Mouse (Mus musculus) layer of hippocampus, adult 18-20 months (tissue): Measurements from ENCODE around the gene Mapk8ip2. TPM values are rescaled to one million over a fixed set of nuclear protein-coding genes. Genes with fewer than 3 reads are reported as not detected.

ENCODE experiments used
- DNase-seq, 2 experiments: peaks; one replicate each; pipeline ENCODE4 v3.0.0; 2022; ENCODE audit warnings: low spot score in 2 of 2
- total RNA-seq, 2 experiments: library from RNA; stranded (reverse); gene quantifications; 2 replicates each; pipeline ENCODE4 v1.2.3; 2021

Gene Mapk8ip2
- total RNA-seq, 2 experiments from 2014 or later, result 266 to 269 TPM

- no peak for DNase-seq
Observed at GRCm38 (mm10) chr15:89452906-89453864, 528 bp upstream of the Mapk8ip2 start.

DNA sequence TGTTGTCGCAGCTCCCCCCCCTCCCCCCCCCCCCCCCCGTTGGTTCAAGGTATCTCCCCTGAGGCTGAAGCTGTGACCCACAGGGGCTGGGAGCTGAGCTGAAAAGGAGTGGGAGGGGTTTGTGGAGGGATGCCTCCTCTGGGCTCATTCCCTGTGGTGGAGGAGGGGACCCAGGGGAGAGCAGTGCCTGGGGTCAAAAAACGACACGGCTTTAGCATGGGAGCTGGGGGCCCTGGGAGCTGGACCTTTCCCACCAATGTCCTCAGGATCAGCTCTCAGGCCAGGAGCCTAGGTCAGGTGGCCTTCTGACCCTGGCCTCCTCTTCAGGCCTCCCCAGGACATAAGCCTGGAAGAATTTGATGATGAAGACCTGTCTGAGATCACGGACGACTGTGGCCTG is 1.1 kb downstream of the Mapk8ip2 start:
- no peak for DNase-seq

- DNase-seq, result no peak
Observed at GRCm38 (mm10) chr15:89455642-89456041, 1.9 kb downstream of the Mapk8ip2 start.

DNA sequence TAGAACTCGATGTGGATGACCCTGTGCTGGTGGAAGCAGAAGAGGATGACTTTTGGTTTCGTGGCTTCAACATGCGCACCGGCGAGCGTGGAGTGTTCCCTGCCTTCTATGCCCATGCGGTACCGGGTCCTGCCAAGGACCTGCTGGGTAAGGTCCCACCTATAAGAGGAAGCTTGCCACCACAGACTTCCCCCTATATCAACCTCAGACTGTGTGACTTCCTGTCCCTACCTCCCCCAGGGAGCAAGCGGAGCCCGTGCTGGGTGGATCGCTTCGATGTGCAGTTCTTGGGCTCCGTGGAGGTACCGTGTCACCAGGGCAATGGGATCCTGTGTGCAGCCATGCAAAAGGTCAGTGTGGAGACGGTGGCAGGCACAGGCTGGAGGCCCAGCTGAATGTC is 5.2 kb downstream of the Mapk8ip2 start:
- DNase-seq, result no peak

- no peak for DNase-seq
Observed at GRCm38 (mm10) chr15:89459821-89460220, 6.1 kb downstream of the Mapk8ip2 start.

DNA sequence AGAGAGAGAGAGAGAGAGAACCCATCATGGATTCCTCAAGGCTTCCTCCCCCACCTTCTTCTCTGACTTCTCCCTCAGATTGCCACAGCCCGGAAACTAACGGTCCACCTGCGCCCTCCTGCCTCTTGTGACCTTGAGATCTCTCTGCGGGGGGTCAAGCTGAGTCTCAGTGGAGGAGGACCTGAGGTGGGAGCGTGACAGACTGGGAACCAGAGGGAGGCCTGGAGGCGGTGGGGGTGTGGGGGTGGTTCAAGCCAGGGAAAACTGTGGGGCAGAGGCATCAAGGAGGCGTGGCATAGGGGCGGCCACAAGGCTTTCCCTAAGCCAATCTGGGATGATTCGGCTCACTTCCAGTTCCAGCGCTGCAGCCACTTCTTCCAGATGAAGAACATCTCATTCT is 6.6 kb downstream of the Mapk8ip2 start:
- no peak for DNase-seq

DNA sequence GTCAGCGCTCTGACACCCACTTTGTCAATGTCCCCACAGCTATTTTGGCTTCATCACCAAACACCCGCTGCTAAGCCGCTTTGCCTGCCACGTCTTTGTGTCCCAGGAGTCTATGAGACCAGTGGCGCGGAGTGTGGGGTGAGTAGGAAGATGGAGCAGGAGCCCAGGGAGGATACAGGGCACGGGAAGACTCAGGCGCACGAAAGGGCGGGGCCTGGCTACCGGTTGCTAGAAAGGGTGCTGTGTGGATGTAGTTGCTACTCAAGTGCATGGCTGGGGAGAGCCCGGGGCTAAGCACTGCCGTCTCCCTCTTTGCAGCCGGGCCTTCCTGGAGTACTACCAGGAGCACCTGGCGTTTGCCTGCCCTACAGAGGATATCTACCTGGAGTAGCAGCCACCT is 7.6 kb downstream of the Mapk8ip2 start:
- no peak for DNase-seq

DNA sequence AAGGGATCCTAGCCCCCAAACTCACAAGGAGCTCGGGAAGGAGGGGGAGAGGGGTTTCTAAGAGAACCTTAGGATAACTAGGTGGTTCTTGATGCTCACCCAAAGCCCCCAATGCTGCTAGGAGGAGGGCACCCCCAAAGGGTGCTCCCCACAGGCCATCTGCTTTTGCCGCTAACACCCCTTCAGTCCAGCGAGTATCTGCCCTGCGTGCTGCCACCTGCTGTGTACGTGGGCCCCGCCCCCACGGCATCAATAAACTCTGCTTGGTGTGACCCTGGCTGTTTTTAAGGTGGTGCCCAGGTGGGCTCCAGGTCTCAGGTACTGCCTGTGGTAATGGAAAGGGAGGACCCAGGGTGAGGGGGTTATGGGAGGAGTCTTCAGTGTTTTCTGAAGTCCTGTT is 8.5 kb downstream of the Mapk8ip2 start:
- no peak for DNase-seq

DNA sequence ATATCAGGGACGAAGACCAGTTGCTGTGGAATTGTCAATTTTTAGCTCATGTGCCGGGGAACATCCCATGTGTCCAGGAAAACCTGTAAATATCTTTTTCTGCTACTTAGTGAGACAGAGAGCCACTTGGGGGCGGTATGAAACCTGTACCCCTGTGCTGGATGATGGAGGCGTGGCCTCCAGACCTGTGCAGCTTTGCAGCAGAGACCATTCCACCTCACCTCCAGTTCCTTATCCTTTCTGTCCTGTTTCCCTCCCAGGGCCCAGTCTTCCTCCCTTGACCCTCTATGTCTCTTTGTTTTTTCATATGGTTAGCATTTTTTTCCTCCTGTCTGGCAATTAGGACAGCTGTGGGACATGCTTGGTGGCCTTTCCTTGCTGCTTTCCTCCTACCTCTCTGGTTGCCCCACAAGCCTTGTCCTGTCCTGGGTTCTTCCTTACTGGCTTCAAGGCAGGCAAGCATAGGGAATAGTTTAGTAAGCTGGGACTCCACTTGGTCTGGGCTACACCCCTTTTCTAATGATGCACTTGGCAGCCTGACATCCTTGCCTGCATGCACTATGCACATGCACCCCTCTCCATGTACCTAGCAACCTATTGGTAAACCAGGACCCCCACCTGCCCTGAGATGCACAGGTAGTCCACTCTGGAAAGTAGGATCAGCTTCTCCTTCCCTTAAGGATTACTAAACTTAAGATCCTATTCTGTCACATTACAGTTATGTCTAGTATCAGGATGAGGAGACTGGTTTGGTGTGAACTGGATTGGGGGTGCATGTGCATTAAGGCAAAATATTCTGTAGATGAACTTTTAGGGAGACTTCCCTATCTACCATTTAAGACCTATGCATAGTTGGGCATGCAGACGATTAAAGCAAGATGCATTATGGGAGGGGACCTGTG is 9.9 kb downstream of the Mapk8ip2 start:
- DNase-seq, result no peak

DNA sequence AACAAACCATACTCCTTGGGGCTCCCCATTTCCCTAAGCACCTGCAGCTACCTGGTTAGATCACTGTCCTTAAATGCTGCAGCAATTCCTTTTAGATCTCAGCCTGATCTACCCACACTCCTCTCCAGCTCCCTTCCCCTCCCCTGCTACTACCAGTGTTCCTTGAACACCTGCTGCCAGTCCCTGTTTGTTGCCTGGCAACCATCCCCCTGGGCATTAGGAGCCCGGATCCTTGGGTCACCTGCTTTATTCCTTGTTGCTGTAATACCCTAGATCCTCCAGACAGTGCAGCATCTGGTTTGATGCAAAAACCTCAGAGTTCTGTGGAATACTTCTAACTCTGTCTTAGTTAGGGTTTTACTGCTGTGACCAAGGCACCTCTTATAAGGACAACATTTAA is 11.3 kb downstream of the Mapk8ip2 start:
- no peak for DNase-seq

DNA sequence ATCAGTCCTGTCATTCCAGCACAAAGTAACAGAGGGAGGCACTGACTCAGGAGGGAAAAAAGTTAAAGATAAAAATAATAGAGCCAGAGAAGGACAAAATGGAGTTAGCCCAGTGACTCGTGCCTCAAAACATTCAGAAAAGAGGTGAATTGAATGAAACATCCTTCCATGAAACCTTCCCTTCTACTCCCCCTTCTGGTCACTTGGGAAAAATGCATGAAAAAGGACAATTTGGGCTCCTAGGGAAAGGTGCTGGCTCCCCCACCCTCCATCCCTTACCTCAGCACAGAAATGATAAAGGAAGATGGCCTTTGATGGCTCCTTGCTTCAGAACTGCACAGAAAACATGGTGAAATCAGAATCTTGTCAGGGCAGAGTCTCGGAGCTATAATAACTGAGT is 14.9 kb downstream of the Mapk8ip2 start:
- DNase-seq, result peak in 1 of 2 experiments; percentile 47

GRCm38 (mm10) chr15:89471476-89471875 is 17.8 kb downstream of the Mapk8ip2 start:
- no peak for DNase-seq

DNA sequence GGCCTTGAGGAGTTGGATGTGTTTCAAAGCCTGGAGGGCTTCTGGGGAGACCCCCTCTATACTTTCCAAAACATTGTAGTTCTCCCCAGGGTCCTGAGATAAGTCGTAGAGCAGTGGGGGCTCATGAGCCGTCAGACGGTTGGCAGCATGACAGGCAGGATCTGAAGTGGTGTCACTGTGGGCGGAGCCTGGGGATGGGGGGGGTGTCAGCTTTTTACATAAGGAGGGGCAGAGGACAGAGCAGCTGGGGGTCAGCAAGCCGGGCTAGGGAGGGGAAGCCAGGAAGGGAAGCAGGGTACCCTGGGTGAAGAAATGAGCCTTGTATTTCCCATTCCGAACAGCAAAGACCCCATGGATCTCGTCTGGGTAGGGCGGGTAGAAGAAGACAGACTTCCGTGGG is 19.7 kb downstream of the Mapk8ip2 start:
- DNase-seq, result no peak

GRCm38 (mm10) chr15:89473921-89474320 is 20.2 kb downstream of the Mapk8ip2 start:
- no peak for DNase-seq

DNA sequence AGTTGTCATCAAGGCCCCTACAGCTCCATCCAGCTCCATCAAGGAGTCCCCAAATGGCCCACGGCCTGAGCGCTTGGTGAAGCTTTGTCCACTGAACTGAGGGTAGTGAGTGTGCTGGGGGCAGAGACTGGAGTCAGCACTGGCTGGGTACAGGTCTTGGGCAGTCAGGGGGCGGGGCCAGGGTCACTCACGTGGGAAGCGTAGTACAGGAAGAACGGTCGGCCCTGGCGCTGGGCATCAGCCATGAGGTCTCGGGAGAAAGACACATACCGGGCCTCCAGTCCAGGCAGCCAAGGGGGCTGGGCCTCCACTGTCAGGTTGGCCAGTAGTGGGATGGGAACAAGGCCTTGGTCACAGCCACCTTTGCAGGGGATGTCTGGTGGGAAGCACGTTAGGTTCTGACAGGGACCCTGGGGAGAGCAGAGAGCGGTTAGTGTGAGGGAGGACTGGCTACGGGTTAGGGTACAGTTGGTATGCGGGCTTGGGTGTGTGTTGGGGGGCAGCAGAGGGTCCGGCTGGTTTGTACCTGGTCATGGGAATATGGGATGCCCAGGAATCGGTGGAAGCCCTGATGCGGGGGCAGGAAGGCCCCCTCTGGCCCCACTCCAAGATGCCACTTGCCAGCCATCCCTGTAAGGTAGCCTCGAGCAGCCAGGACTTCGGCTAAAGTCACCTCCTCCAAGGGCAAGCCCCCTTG is 21.0 kb downstream of the Mapk8ip2 start:
- no peak for DNase-seq

DNA sequence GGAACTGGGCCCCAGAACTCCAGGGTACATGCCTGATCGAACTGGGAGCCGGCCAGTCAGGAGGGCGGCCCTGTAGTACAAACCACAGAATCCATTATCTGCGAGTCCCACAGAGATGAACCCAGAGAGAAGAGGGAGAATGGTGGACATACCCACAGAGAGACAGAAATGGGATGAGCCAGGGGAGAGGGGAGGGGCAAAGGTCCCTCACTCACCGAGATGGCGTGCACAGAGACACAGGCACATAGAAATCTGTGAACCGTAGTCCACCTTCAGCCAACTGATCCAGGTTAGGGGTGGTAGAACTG is 21.5 kb downstream of the Mapk8ip2 start:
- no peak for DNase-seq

DNA sequence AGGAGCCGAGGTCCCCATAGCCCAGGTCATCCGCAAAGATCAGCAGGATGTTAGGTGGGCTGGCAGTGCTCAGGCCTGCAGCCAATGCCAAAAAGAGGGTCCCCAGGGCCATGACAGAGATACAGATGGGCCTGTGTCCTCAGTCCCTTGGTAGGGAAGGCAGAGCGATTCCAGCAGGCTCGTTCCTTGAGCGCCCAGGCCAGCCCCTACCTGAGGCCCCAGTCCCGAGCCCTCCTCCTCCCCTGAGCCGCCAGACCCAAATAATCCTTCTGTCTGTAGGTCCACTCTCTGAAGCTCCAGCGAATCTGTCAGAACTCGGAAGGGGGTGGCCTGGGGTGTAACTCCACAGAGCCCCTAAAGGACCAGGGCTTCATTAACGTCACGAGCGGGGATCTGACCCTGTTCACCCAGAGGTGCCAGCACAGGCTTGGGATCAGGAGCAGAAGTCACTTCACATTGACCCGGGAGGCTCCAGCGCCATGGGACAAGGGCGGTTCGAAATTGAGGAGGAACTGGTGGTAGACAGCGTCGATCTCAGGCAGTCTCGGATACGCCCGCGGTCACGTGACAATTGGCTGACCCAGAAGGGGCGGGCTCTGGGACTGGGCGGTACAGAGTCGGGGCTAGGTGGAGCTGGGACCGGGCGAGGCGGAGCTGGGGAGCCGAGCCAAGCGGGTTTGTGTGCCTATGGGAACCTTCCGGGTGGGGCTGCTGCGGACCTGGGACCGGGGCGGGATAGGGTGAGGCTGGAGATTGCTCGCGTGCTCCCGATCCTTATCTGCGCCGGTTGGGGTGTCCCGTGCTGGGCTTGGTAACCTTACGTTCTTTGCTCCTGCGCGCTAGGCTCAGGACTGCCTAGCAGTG is 22.1 kb downstream of the Mapk8ip2 start:
- DNase-seq, result peak; percentile 90 to 94

DNA sequence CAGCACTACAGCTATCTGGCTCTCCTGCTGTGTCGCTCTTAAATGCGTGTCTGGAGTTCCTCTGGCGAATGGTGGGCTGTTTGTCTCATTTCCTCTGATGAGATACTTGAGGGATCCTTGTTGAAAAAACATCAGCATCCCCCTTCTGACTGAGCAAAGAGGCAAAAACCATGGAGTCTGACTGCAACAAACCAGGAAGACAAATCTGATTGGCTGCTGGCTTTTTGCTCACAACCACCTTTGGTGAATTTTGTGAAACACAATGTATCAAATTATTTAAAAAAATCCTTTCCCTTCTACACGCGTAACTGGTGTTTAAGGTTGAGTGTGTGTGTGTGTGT is 22.7 kb downstream of the Mapk8ip2 start:
- DNase-seq, result no peak

DNA sequence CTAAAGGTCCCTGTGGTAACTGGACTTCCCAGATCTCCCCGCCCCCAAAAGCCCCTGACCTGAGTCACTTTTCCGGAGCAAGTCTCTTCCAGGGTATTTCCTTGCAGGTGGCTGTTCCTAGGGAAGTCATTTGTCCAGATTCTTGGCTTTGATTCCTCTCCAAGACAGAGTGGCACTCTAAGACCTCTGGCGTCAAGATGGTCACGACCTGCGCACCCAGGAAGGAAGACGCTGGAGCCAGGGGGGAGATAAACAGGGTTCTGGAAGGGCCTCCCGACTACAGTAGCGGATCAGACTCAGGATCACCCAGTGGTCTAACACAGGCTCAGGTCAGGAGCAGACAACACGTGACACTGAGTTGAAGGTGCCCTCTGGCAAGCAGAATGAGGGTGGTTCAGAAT is 23.4 kb downstream of the Mapk8ip2 start, which contains the start of gene Arsa:
Gene Arsa, minus strand, starts transcription at position 335 of the 401 bp plus-strand sequence.
- no peak for DNase-seq

DNA sequence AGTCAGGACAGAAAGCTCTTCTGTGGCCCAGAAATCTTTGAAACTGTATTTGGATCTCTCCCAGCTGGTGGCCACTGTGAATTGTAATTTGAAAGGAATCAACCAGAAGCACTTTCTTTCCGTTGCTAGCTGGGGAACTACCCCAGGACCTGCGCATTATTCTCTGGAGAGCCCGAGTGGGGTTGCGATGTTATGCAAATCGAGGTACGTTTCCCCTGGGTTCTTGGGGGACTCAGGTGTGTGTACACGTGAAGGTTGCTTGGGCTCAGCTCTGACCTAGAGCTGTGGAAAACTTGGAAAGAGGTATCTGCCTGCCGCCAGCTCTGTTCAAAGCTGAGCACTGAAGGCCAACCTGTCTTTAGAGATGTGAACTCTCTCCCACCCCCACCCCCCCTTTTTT is 24.1 kb downstream of the Mapk8ip2 start:
- DNase-seq, result no peak

DNA sequence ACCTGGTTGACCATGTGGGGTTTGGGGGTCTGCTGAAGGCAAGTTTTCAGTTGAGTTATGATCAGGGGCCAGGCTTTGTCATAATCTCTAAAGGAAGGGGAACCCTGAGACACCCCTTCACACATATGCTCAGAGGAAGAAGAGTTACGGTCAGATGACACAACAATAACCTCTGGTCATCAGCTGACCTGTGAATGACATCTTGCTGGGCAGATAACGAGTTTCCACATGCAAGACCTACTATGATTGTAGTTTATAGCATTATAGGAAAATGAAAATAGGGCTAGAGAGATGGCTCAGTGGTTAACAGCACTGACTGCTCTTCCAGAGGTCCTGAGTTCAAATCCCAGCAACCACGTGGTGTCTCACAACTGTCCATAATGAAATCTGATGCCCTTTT is 24.9 kb downstream of the Mapk8ip2 start:
- no peak for DNase-seq
